Mouse (Mus musculus) liver, embryonic 11.5 days (tissue): ENCODE results near the gene B3gnt4. TPM values are rescaled to one million over a fixed set of nuclear protein-coding genes. Genes with fewer than 3 reads are reported as not detected.

Source experiments
- ATAC-seq: fragments of 200-750 bp; cut with Nextera tagmentation; replicated peaks from 2 replicates; pipeline ENCODE4 v1.8.0; 2017; ENCODE audit warnings: moderate number of reproducible peaks, mild to moderate bottlenecking, moderate TSS enrichment, moderate library complexity; ENCODE audit not compliant: low FRiP score
- DNase-seq: peaks from one replicate; pipeline ENCODE4 v3.0.0-alpha.2; 2017; ENCODE audit warnings: low spot score
- H3K27ac ChIP-seq: fragments of 300-500 bp; sonication (generic); 2 replicates; pipeline ENCODE4 v1.5.1; 2014; ENCODE audit warnings: mild to moderate bottlenecking, low read depth, low read length, control low read depth
- H3K27me3 ChIP-seq: fragments of 300-500 bp; sonication (generic); replicated peaks from 2 replicates; pipeline ENCODE4 v1.6.1; 2014; ENCODE audit warnings: low read length, mixed read lengths; ENCODE audit not compliant: control insufficient read depth, insufficient read depth
- H3K36me3 ChIP-seq: fragments of 300-500 bp; sonication (generic); 2 replicates; pipeline ENCODE4 v1.6.1; 2014; ENCODE audit warnings: mild to moderate bottlenecking, low read length, moderate library complexity, mixed read lengths; ENCODE audit not compliant: control insufficient read depth, insufficient read depth
- H3K4me1 ChIP-seq: fragments of 300-500 bp; sonication (generic); replicated peaks from 2 replicates; pipeline ENCODE4 v1.6.1; 2014; ENCODE audit warnings: low read length, mixed read lengths; ENCODE audit not compliant: control insufficient read depth, insufficient read depth
- H3K4me2 ChIP-seq: fragments of 300-500 bp; sonication (generic); 2 replicates; pipeline ENCODE4 v1.6.1; 2014; ENCODE audit warnings: mild to moderate bottlenecking, control low read depth, moderate library complexity
- H3K4me3 ChIP-seq: fragments of 300-500 bp; sonication (generic); 2 replicates; pipeline ENCODE4 v1.5.1; 2014; ENCODE audit warnings: low read depth, low read length, control low read depth
- H3K9ac ChIP-seq: fragments of 300-500 bp; sonication (generic); 2 replicates; pipeline ENCODE4 v1.6.1; 2014; ENCODE audit warnings: low read depth, low read length, control low read depth
- H3K9me3 ChIP-seq: fragments of 300-500 bp; sonication (generic); 2 replicates; pipeline ENCODE4 v1.6.1; 2016; ENCODE audit warnings: low read length, inconsistent platforms, mixed read lengths; ENCODE audit not compliant: control insufficient read depth
- WGBS: fragments of 180-500 bp; shearing (Covaris S2); extraction: QIAGEN DNeasy Blood & Tissue Kit; methylation state at CpG from one replicate; pipeline ENCODE4 v1.1.7; 2014; 5-methylcytosine and 5-hydroxymethylcytosine counted together
- microRNA-seq: library from miRNA; unstranded; fragments of <30 nt; microRNA quantifications from one replicate; pipeline ENCODE4, GENCODE M21; 2017; ENCODE audit warnings: borderline number of aligned reads
- polyA plus RNA-seq: library from polyadenylated mRNA; unstranded; fragments of >200 nt; fragmentation: Nextera tagmentation; extraction: Ambion mirVana; gene quantifications from 2 replicates; pipeline ENCODE4 v1.2.1, GENCODE M21; 2014

B3gnt4 gene
- polyA plus RNA-seq, 1 experiment from 2014 or later = 0.34 TPM

DNA sequence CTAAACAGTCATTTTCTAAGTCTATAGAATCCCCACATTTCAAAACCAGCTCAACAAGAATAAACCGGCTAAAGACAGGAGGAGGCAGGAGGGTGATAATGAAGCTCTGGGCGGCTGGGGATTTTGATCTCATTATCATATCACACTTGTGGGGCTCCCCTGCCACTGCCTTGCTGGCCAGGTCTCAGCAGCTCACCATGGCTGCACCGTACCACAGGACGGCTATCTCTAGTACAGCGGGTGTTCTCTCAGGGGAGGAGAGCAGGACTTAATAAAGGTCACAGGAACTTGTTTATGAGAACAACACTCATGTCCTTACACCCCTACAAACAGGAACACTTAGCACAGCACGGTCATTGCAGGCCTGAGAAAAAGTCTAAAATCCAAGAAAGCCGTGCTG, 45.4 kb downstream of the B3gnt4 start:
- Histone ChIP-seq H3K9ac (no peak overlapping the region), H3K4me2 (peak overlapping the region; percentile 28; the same call in 1 of the 2 replicates), H3K4me3 (no peak overlapping the region), H3K27me3 (no peaks in the 10 kb centered on the region), H3K9me3 (no peaks in the 10 kb centered on the region), H3K27ac (no peak overlapping the region), H3K36me3 (peaks cover 16% of the 10 kb centered on the region), H3K4me1 (no peaks in the 10 kb centered on the region)
- DNase-seq (no peak), ATAC-seq (peak; percentile 90)
- WGBS = 69% methylated on average over 7 of the region's 7 CpGs

DNA sequence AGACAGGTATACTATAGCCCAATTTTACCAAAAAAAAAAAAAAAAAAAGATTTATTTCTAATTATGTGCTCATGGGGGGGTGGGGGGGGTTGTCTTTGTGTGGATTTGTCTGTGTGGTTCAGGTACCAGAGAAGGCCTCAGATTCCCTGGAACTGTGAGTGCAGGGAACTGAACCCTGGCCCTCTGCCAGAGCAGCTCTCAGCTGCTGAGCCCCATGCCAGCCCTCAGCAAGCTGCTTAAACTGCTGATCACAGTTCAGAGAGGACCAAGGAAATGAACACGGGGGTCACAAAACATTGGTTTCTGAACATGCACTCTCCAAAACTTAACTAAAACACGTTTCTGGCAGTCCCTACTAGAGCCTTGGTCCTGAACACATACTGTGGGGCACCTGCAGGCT, 46.2 kb downstream of the B3gnt4 start:
- H3K4me3 ChIP-seq = no peak overlapping the region
- H3K27ac ChIP-seq = no peak overlapping the region
- H3K9ac ChIP-seq = no peak overlapping the region
- H3K36me3 ChIP-seq = peaks cover 21% of the 10 kb centered on the region
- DNase-seq = no peak
- no peak overlapping the region for H3K4me2 ChIP-seq
- no peak for ATAC-seq
- no peaks in the 10 kb centered on the region for H3K9me3 ChIP-seq
- H3K4me1 ChIP-seq = no peaks in the 10 kb centered on the region
- H3K27me3 ChIP-seq = no peaks in the 10 kb centered on the region
- WGBS = 74% methylated on average over 2 of the region's 2 CpGs

DNA sequence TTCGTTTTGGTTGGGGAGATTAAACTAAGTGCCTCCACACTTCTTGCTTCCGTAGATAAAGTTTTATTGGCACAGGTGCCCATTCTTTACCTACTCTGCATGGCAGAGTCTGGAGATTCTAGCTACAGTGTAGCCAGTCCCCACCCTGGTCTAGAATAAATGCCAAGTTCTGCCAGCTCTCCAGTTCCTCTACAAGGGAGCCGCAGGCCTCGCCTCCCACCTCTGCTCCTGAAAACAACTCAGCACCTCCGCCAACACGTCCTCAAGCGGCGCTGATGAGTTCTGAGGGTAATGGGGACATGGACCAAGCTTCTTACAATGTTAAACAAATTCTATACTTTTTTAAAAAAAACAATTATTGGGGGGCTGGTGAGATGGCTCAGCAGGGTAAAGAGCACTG, 49.3 kb downstream of the B3gnt4 start:
- Histone ChIP-seq H3K4me2 (no peak overlapping the region), H3K9me3 (no peaks in the 10 kb centered on the region), H3K36me3 (peaks cover 37% of the 10 kb centered on the region), H3K9ac (no peak overlapping the region), H3K4me3 (no peak overlapping the region), H3K4me1 (no peaks in the 10 kb centered on the region), H3K27me3 (no peaks in the 10 kb centered on the region), H3K27ac (no peak overlapping the region)
- ATAC-seq (no peak), DNase-seq (no peak)
- 93% methylated on average over 8 of the region's 8 CpGs for WGBS

- no peak for DNase-seq
These were observed 50.9 kb downstream of the B3gnt4 start for GRCm38 (mm10) chr5:123561128-123561527.

More at GRCm38 (mm10) chr5:123561128-123561527, 50.9 kb downstream of the B3gnt4 start:
- Histone ChIP-seq H3K36me3 (peaks cover 38% of the 10 kb centered on the region), H3K27me3 (no peaks in the 10 kb centered on the region), H3K4me3 (no peak overlapping the region), H3K4me2 (no peak overlapping the region), H3K9ac (no peak overlapping the region), H3K4me1 (no peaks in the 10 kb centered on the region), H3K9me3 (no peaks in the 10 kb centered on the region), H3K27ac (no peak overlapping the region)
- ATAC-seq = no peak
- WGBS = 92% methylated on average over 11 of the region's 11 CpGs

Small RNAs within 50 kb of the gene (microRNA-seq; reads per million reads assigned to microRNA genes)
- 2.8 reads per million for gene Mir7647

Other genes starting within 250 kb of the B3gnt4 start
- gene Bcl7a, start 166.6 kb upstream of the B3gnt4 start, polyA plus RNA-seq = 18.2 and 21.1 TPM in 2 replicates
- 13.7 and 14.0 TPM in 2 replicates for gene Mlxip, start 115.7 kb upstream of the B3gnt4 start, polyA plus RNA-seq
- gene Lrrc43, start 21.2 kb upstream of the B3gnt4 start, polyA plus RNA-seq = not detected in 2 replicates
- gene Il31, start 21.0 kb upstream of the B3gnt4 start, polyA plus RNA-seq = not detected in 2 replicates
- gene Diablo, start 13.7 kb downstream of the B3gnt4 start, polyA plus RNA-seq = 101 and 104 TPM in 2 replicates
- 0.22 and 0.47 TPM in 2 replicates for gene Gm49027, start 15.0 kb downstream of the B3gnt4 start, polyA plus RNA-seq
- gene Vps33a, start 62.6 kb downstream of the B3gnt4 start, polyA plus RNA-seq = 36.0 and 36.9 TPM in 2 replicates
- 22.8 and 27.6 TPM in 2 replicates for gene Clip1, start 174.2 kb downstream of the B3gnt4 start, polyA plus RNA-seq
- 89.3 and 92.1 TPM in 2 replicates for gene Zcchc8, start 210.6 kb downstream of the B3gnt4 start, polyA plus RNA-seq
- 102 and 109 TPM in 2 replicates for gene Rsrc2, start 239.0 kb downstream of the B3gnt4 start, polyA plus RNA-seq
- gene Kntc1, start 239.3 kb downstream of the B3gnt4 start, polyA plus RNA-seq = 51.8 and 52.6 TPM in 2 replicates